Mouse (Mus musculus): ENCODE measurements around the gene H1foo.

Gene H1foo

GRCm38 (mm10) chr6:115986472-115987095, 41.8 kb downstream of the H1foo start:
- DNase-seq (ENCODE audit: low read depth, low spot score) = no peak

- DNase-seq (ENCODE audit: low read depth, low spot score) = no peak
Observed at GRCm38 (mm10) chr6:115987096-115987747, 42.5 kb downstream of the H1foo start.

GRCm38 (mm10) chr6:115989032-115989431, 44.3 kb downstream of the H1foo start:
- no peak for DNase-seq (ENCODE audit: low read depth, low spot score)

GRCm38 (mm10) chr6:115989607-115990006, 44.9 kb downstream of the H1foo start:
- no peak for DNase-seq (ENCODE audit: low read depth, low spot score)

GRCm38 (mm10) chr6:115990056-115990455, 45.3 kb downstream of the H1foo start:
- no peak for DNase-seq (ENCODE audit: low read depth, low spot score)

GRCm38 (mm10) chr6:115990479-115990878, 45.7 kb downstream of the H1foo start:
- DNase-seq (ENCODE audit: low read depth, low spot score) = no peak

- DNase-seq (ENCODE audit: low read depth, low spot score) = no peak
Observed at GRCm38 (mm10) chr6:115991108-115991880, 46.6 kb downstream of the H1foo start.

- DNase-seq (ENCODE audit: low read depth, low spot score) = no peak
Observed at GRCm38 (mm10) chr6:115991881-115992620, 47.3 kb downstream of the H1foo start.

GRCm38 (mm10) chr6:115992981-115993380, 48.2 kb downstream of the H1foo start:
- DNase-seq (ENCODE audit: low read depth, low spot score) = no peak

- no peak for DNase-seq (ENCODE audit: low read depth, low spot score)
Observed at GRCm38 (mm10) chr6:115993463-115994145, 48.9 kb downstream of the H1foo start.

GRCm38 (mm10) chr6:115994146-115994876, 49.6 kb downstream of the H1foo start:
- no peak for DNase-seq (ENCODE audit: low read depth, low spot score)

GRCm38 (mm10) chr6:115994877-115995520, 50.3 kb downstream of the H1foo start, which contains the start of gene Plxnd1:
TSS of gene Plxnd1 (minus strand) at chr6:115995005.
- DNase-seq (ENCODE audit: low read depth, low spot score) = peak; percentile 83

- DNase-seq (ENCODE audit: low read depth, low spot score) = no peak
Observed at GRCm38 (mm10) chr6:115995531-115995941, 50.8 kb downstream of the H1foo start.

GRCm38 (mm10) chr6:115996171-115996851, 51.6 kb downstream of the H1foo start:
- no peak for DNase-seq (ENCODE audit: low read depth, low spot score)

- no peak for DNase-seq (ENCODE audit: low read depth, low spot score)
Observed at GRCm38 (mm10) chr6:115997726-115998311, 53.1 kb downstream of the H1foo start.

GRCm38 (mm10) chr6:115998758-115999157, 54.0 kb downstream of the H1foo start:
- DNase-seq (ENCODE audit: low read depth, low spot score) = no peak

- DNase-seq (ENCODE audit: low read depth, low spot score) = peak; percentile 45
Observed at GRCm38 (mm10) chr6:115999227-115999626, 54.5 kb downstream of the H1foo start.
